Comparison of ENCODE assay signal across 16 mouse cellular contexts in genomic region chr16:37663643-37664459, GRCm38 (mm10). TPM values are rescaled to one million over a fixed set of nuclear protein-coding genes. Genes with fewer than 3 reads are reported as not detected.
A peak's percentile ranks its signal among the peaks of the same experiment; 100 is the strongest.
DNase-seq lines count a peak whose midpoint lies in the region; ATAC-seq lines count a peak whose summit lies in the region.
"Had no signal": no experiment of that assay in that cellular context is flagged by ENCODE, and none has a peak within 500 bp of the region (broad histone marks: within the 10 kb centered on the region; RNA-seq: fewer than 3 reads in every experiment).

No protein-coding gene starts in this region.

- H3K4me3 ChIP-seq in neural tube, embryonic 12.5 days, result no peak overlapping the region
- H3K4me3 ChIP-seq: embryonic facial prominence, embryonic 13.5 days had no signal

- no peaks in the 10 kb centered on the region for H3K9me3 ChIP-seq in neural tube, embryonic 12.5 days
- H3K9me3 ChIP-seq: embryonic facial prominence, embryonic 13.5 days had no signal

- no peak overlapping the region for H3K27ac ChIP-seq in neural tube, embryonic 12.5 days
- H3K27ac ChIP-seq: embryonic facial prominence, embryonic 13.5 days had no signal

- intact Hi-C loops in heart, postnatal 25 days (cut with DNase I), result no loop called here

- H3K27me3 ChIP-seq in neural tube, embryonic 12.5 days (replicated peaks), result no peaks in the 10 kb centered on the region
- H3K27me3 ChIP-seq: embryonic facial prominence, embryonic 13.5 days had no signal

- DNase-seq in heart, adult 11 months, result peak; percentile 40
- no peak for DNase-seq in heart, postnatal 25 days (ENCODE audit: low spot score)
- DNase-seq in testis, postnatal 10 days (ENCODE audit: low spot score), result peak; percentile 8
- no peak for DNase-seq in testis, postnatal 14 days (ENCODE audit: low spot score)
- DNase-seq in kidney, adult 11 months, result no peak
- DNase-seq: adrenal gland, adult 8-10 months; B cell, adult 2 months; cerebellum, adult 2 months; kidney, adult 2 months; kidney, postnatal 25 days; layer of hippocampus, adult 9-11 months; lung, postnatal 10 days; right cerebral cortex, postnatal 4 days had no signal

- WGBS in neural tube, embryonic 12.5 days, result 62% methylated on average over 9 of the region's 9 CpGs

- H3K9ac ChIP-seq in neural tube, embryonic 12.5 days, result no peak overlapping the region
- H3K9ac ChIP-seq: embryonic facial prominence, embryonic 13.5 days had no signal

- no peak overlapping the region for H3K4me2 ChIP-seq in neural tube, embryonic 12.5 days (replicated peaks)
- H3K4me2 ChIP-seq: embryonic facial prominence, embryonic 13.5 days had no signal

- no peaks in the 10 kb centered on the region for H3K4me1 ChIP-seq in neural tube, embryonic 12.5 days
- H3K4me1 ChIP-seq: embryonic facial prominence, embryonic 13.5 days had no signal

- no peaks in the 10 kb centered on the region for H3K36me3 ChIP-seq in neural tube, embryonic 12.5 days
- H3K36me3 ChIP-seq: embryonic facial prominence, embryonic 13.5 days had no signal

- peak; percentile 65 for ATAC-seq in neural tube, embryonic 12.5 days (ENCODE audit: low FRiP score, low read depth)
- no peak for ATAC-seq in inflammation-experienced regulatory T-cells, adult 6 months

RNA-seq across cellular contexts. Expression of gene Ndufb4, which starts 9.6 kb away (rescaled TPM):
- total RNA-seq in heart, postnatal 25 days (2021), result 100 to 1,000 TPM; 168 to 170 TPM
- polyA plus RNA-seq in neural tube, embryonic 12.5 days (2016; fragmentation: Nextera tagmentation; extraction: Ambion mirVana), result 72.5 and 78.5 TPM in 2 replicates
- 10 to 100 TPM; 51.4 to 58.7 (median 54.5) TPM for polyA plus RNA-seq in inflammation-experienced regulatory T-cells, adult 6 months (2017; shearing (Covaris generic))

Comparison
In these comparisons a context has a peak if more than half of its experiments do, and no peak if none do; other contexts are left out.
1. DNase-seq: peak in heart, adult 11 months (single experiment) and testis, postnatal 10 days (single experiment); none in heart, postnatal 25 days (single experiment), testis, postnatal 14 days (single experiment) and kidney, adult 11 months (single experiment).